Mouse (Mus musculus) embryonic facial prominence, embryonic 15.5 days (tissue): ENCODE results near the gene Tmem185a. TPM values are rescaled to one million over a fixed set of nuclear protein-coding genes. Genes with fewer than 3 reads are reported as not detected.
"Not testable (repeated sequence)": the region's sequence is repeated elsewhere in the genome, so short reads cannot be mapped to it uniquely, and the experiment has no call there.

Experiments
- ATAC-seq: fragments of 200-750 bp; cut with Nextera tagmentation; 2 replicates; pipeline ENCODE4 v1.8.0; 2017; ENCODE audit warnings: low read depth, moderate TSS enrichment; ENCODE audit not compliant: insufficient number of reproducible peaks, low FRiP score, low TSS enrichment
- H3K27ac ChIP-seq: fragments of 300-500 bp; sonication (generic); replicated peaks from 2 replicates; pipeline ENCODE4 v1.5.1; 2015; ENCODE audit warnings: mild to moderate bottlenecking, inconsistent platforms
- H3K27me3 ChIP-seq: fragments of 300-500 bp; sonication (generic); 2 replicates; pipeline ENCODE4 v1.6.1; 2015; ENCODE audit warnings: inconsistent platforms
- H3K36me3 ChIP-seq: fragments of 300-500 bp; sonication (generic); 2 replicates; pipeline ENCODE4 v1.6.1; 2015; ENCODE audit warnings: mild to moderate bottlenecking, inconsistent platforms
- H3K4me1 ChIP-seq: fragments of 300-500 bp; sonication (generic); 2 replicates; pipeline ENCODE4 v1.6.1; 2015; ENCODE audit warnings: inconsistent platforms
- H3K4me2 ChIP-seq: fragments of 300-500 bp; sonication (generic); replicated peaks from 2 replicates; pipeline ENCODE4 v1.6.1; 2015; ENCODE audit warnings: mild to moderate bottlenecking, inconsistent platforms
- H3K4me3 ChIP-seq: fragments of 300-500 bp; sonication (generic); replicated peaks from 2 replicates; pipeline ENCODE4 v1.5.1; 2015; ENCODE audit warnings: mild to moderate bottlenecking, inconsistent platforms
- H3K9ac ChIP-seq: fragments of 300-500 bp; sonication (generic); 2 replicates; pipeline ENCODE4 v1.6.1; 2015; ENCODE audit warnings: inconsistent platforms
- H3K9me3 ChIP-seq: fragments of 300-500 bp; sonication (generic); replicated peaks from 2 replicates; pipeline ENCODE4 v1.6.1; 2016; ENCODE audit warnings: inconsistent platforms
- WGBS: fragments of 180-500 bp; shearing (Covaris S2); methylation state at CpG from one replicate; pipeline ENCODE4 v1.1.7; 2015; 5-methylcytosine and 5-hydroxymethylcytosine counted together
- polyA plus RNA-seq: library from polyadenylated mRNA; unstranded; fragments of >200 nt; fragmentation: Nextera tagmentation; extraction: Ambion mirVana; gene quantifications from 2 replicates; pipeline ENCODE4 v1.2.1, GENCODE M21; 2015

The Tmem185a gene
- 42.7 and 49.3 TPM in 2 replicates for polyA plus RNA-seq

- Histone ChIP-seq H3K4me2 (peak within 1 kb of the TSS; percentile 51), H3K36me3 (no peaks in the 10 kb centered on the region), H3K27ac (peak within 1 kb of the TSS; percentile 73), H3K9me3 (no peaks in the 10 kb centered on the region), H3K4me3 (peak within 1 kb of the TSS; percentile 55), H3K27me3 (no peaks in the 10 kb centered on the region), H3K9ac (peak within 1 kb of the TSS; percentile 24), H3K4me1 (no peaks in the 10 kb centered on the region)
- ATAC-seq, result peak; percentile 86
- 27% methylated on average over 42 of the region's 42 CpGs for WGBS
Observed at GRCm38 (mm10) chrX:70476792-70477776, at the start of gene Tmem185a. Gene Tmem185a (minus strand): TSS chrX:70477180.

- H3K27me3 ChIP-seq, H3K9me3 ChIP-seq, ATAC-seq, H3K9ac ChIP-seq, H3K4me2 ChIP-seq, H3K27ac ChIP-seq, H3K4me3 ChIP-seq, H3K36me3 ChIP-seq, H3K4me1 ChIP-seq: not testable (repeated sequence)
- 59% methylated on average over 3 of the region's 3 CpGs for whole genome bisulfite sequencing
Observed at GRCm38 (mm10) chrX:70514413-70514812, 37.4 kb upstream of the Tmem185a start.

- H3K9ac ChIP-seq, H3K27me3 ChIP-seq, H3K4me1 ChIP-seq, H3K4me3 ChIP-seq, H3K27ac ChIP-seq, H3K9me3 ChIP-seq, ATAC-seq, H3K4me2 ChIP-seq, H3K36me3 ChIP-seq: not testable (repeated sequence)
- no CpG with 5 or more reads among the region's 1 CpGs for WGBS
Observed at GRCm38 (mm10) chrX:70487328-70487727, 10.3 kb upstream of the Tmem185a start.

- Histone ChIP-seq H3K9me3 (no peaks in the 10 kb centered on the region), H3K4me1 (no peaks in the 10 kb centered on the region), H3K27me3 (no peaks in the 10 kb centered on the region), H3K4me2 (no peak overlapping the region), H3K4me3 (no peak overlapping the region), H3K36me3 (no peaks in the 10 kb centered on the region), H3K9ac (no peak overlapping the region), H3K27ac (no peak overlapping the region)
- no peak for ATAC-seq
- 53% methylated on average over 2 of the region's 2 CpGs for WGBS
Observed at GRCm38 (mm10) chrX:70482154-70482553, 5.2 kb upstream of the Tmem185a start.

- H3K9me3 ChIP-seq, result no peaks in the 10 kb centered on the region
- no peak overlapping the region for H3K27ac ChIP-seq
- WGBS, result 59% methylated on average over 5 of the region's 5 CpGs
- no peaks in the 10 kb centered on the region for H3K4me1 ChIP-seq
- no peak for ATAC-seq
- H3K36me3 ChIP-seq, result no peaks in the 10 kb centered on the region
- H3K9ac ChIP-seq, result no peak overlapping the region
- H3K4me3 ChIP-seq, result no peak overlapping the region
- no peaks in the 10 kb centered on the region for H3K27me3 ChIP-seq
- H3K4me2 ChIP-seq, result no peak overlapping the region
Observed at GRCm38 (mm10) chrX:70478701-70479100, 1.7 kb upstream of the Tmem185a start.

GRCm38 (mm10) chrX:70475215-70475765, 1.7 kb downstream of the Tmem185a start:
- Histone ChIP-seq H3K4me2 (peak overlapping the region; percentile 51; the same call in 1 of the 2 replicates), H3K4me3 (no peak overlapping the region; the same call in 1 of the 2 replicates), H3K4me1 (no peaks in the 10 kb centered on the region), H3K27me3 (no peaks in the 10 kb centered on the region), H3K27ac (no peak overlapping the region), H3K9me3 (no peaks in the 10 kb centered on the region), H3K36me3 (no peaks in the 10 kb centered on the region), H3K9ac (no peak overlapping the region)
- 82% methylated on average over 3 of the region's 3 CpGs for WGBS
- no peak for ATAC-seq

- ATAC-seq, result no peak
- H3K27me3 ChIP-seq, result no peaks in the 10 kb centered on the region
- no peaks in the 10 kb centered on the region for H3K4me1 ChIP-seq
- H3K36me3 ChIP-seq, result no peaks in the 10 kb centered on the region
- H3K4me2 ChIP-seq, result no peak overlapping the region
- H3K9ac ChIP-seq, result no peak overlapping the region
- no peak overlapping the region for H3K4me3 ChIP-seq
- H3K9me3 ChIP-seq, result no peaks in the 10 kb centered on the region
- WGBS, result 54% methylated on average over 1 of the region's 1 CpGs
- H3K27ac ChIP-seq, result no peak overlapping the region
Observed at GRCm38 (mm10) chrX:70466897-70467296, 10.1 kb downstream of the Tmem185a start.

GRCm38 (mm10) chrX:70465489-70465888, 11.5 kb downstream of the Tmem185a start:
- 88% methylated on average over 2 of the region's 2 CpGs for WGBS
- Histone ChIP-seq H3K9me3 (no peaks in the 10 kb centered on the region), H3K4me3 (no peak overlapping the region), H3K9ac (no peak overlapping the region), H3K36me3 (no peaks in the 10 kb centered on the region), H3K27me3 (no peaks in the 10 kb centered on the region), H3K27ac (no peak overlapping the region), H3K4me1 (no peaks in the 10 kb centered on the region), H3K4me2 (no peak overlapping the region)
- ATAC-seq, result no peak

- Histone ChIP-seq H3K9ac (no peak overlapping the region), H3K4me1 (no peaks in the 10 kb centered on the region), H3K27ac (no peak overlapping the region), H3K27me3 (no peaks in the 10 kb centered on the region), H3K36me3 (no peaks in the 10 kb centered on the region), H3K4me2 (no peak overlapping the region), H3K4me3 (no peak overlapping the region), H3K9me3 (no peaks in the 10 kb centered on the region)
- 84% methylated on average over 5 of the region's 5 CpGs for WGBS
- ATAC-seq, result no peak
Observed at GRCm38 (mm10) chrX:70463621-70464020, 13.4 kb downstream of the Tmem185a start.

- H3K27me3 ChIP-seq, H3K27ac ChIP-seq, H3K9ac ChIP-seq, H3K4me3 ChIP-seq, ATAC-seq, H3K9me3 ChIP-seq, H3K4me1 ChIP-seq, H3K4me2 ChIP-seq, H3K36me3 ChIP-seq: not testable (repeated sequence)
- WGBS, result no CpG with 5 or more reads among the region's 1 CpGs
Observed at GRCm38 (mm10) chrX:70452359-70452758, 24.6 kb downstream of the Tmem185a start.

- not testable (repeated sequence) for H3K36me3 ChIP-seq, H3K9me3 ChIP-seq, H3K9ac ChIP-seq, ATAC-seq, H3K27me3 ChIP-seq, H3K4me1 ChIP-seq, H3K4me3 ChIP-seq, H3K27ac ChIP-seq, H3K4me2 ChIP-seq
- WGBS, result 63% methylated on average over 3 of the region's 3 CpGs
Observed at GRCm38 (mm10) chrX:70425473-70425872, 51.5 kb downstream of the Tmem185a start.
